Mouse (Mus musculus) natural killer cell, adult 2 months (primary cell): ENCODE measurements at regions not wholly inside any gene's neighbourhood (a gene's known extent, or its start where the extent isn't known, plus 50 kb on each side); places are given as distances from the start of the nearest gene placed in this dataset.

ENCODE experiments used
- DNase-seq, 2 experiments: peaks; one replicate each; pipeline ENCODE4 v3.0.0; 2022; ENCODE audit warnings: low spot score in 2 of 2

DNA sequence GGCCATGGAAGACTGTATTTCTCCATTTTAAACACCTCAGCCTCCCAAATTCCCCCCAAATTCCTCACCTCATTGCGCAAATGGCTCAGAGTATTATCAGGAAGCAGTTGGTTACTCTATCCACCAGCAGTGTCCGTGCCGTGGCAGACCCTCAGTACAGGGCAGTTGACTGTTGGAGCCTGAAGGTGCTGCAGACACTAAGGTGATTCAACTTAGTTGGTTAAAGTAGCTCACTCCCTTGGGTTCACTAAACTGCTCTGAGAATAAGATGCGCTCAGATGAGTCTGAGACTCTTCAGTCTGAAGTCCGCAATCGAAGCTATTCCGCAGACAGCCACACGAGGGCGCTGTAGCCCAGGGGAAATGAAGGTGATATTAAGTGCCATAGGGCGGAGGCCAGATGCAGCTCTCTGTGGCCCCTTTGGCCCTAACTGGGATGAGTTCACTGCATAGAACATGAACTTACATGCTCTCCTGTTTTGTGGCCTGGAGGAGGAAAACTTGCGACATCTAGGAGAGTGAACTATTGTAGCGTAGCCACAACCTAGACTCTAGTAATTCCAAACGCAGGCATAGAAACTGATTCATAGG is 62.9 kb downstream of the Amer3 start:
- peak; percentile 4 to 16 for DNase-seq

DNA sequence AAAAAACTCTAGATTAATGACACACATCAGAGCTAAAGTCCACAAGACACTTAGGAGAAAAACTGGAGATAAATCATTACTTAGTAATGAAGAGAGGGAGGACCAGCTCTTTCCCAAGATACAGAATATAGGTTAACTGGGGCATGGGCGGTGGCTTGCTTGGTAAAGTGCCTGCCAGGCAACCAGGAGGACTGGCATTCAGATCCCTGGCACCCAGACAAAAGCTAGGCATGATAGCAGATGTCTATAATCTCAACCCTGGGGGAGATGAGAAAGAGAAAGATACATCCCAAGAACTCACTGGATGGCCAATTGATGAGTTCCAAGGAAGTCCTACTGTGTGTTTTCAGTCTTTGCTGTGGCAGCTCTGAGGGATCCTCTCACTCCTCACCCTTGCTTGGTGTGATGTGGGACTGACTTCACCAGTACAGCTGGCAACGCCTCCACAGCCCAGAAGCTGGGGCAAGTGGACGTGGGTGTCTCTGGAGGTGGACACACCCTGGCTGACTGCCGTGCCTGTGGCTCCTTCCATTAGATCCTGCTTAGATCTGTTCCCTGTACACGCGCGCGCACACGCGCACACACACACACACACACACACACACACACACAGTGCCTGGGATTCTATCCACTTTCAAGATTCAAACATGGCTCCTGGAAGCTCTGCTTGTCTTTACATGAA is 74.6 kb downstream of the Amer3 start:
- DNase-seq = no peak

DNA sequence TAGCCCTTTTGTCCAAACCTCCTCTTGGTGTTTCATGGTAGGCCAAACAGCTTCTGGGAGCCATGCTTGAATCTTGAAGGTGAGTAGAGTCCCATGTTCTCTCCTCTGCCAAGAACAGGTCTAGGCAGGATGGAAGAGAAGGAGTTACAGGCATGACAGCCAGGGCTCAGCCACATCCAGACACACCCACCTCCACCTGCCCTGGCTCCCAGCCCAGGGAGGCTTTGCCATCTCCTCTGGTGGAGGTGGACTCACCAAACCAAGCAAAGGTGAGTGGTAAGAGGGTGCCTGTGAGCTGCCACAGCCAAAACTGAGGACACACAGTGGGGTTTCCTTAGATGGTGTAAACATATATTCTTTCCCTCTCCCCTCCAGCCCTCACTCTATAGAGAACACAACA is 78.0 kb downstream of the Amer3 start:
- no peak for DNase-seq

DNA sequence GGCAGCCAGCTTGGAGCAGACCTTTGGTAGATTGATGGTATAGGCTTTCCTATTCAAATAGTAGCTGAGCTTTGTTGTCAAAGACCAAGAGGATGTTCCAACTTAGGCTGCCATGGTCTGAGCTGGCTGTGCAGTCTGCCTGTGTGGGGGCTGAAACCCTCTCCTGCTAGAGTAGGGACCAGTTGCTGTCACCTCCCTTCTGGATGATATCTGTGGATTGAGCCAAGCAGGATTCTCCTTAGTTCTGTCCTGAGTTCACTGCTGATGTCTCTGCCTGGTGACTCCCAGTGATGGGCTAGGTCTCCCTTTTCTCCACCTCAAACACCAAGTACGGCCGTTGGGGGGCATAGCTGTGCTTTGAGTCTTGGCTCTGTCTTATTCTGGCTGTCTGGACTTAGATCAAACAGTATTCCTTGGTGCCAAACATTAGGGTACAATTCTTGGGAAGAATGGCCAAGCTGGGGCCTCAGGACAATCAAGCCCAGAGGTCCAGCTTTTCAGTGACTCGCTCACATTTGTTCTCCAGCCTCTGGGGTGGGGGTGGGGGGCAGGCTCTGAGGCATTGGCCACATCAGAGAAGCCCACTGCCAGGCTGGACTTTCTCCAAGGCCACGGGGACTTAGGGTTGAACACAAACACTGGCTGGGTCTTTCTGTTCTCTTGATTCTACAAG is 84.6 kb downstream of the Amer3 start:
- no peak for DNase-seq

DNA sequence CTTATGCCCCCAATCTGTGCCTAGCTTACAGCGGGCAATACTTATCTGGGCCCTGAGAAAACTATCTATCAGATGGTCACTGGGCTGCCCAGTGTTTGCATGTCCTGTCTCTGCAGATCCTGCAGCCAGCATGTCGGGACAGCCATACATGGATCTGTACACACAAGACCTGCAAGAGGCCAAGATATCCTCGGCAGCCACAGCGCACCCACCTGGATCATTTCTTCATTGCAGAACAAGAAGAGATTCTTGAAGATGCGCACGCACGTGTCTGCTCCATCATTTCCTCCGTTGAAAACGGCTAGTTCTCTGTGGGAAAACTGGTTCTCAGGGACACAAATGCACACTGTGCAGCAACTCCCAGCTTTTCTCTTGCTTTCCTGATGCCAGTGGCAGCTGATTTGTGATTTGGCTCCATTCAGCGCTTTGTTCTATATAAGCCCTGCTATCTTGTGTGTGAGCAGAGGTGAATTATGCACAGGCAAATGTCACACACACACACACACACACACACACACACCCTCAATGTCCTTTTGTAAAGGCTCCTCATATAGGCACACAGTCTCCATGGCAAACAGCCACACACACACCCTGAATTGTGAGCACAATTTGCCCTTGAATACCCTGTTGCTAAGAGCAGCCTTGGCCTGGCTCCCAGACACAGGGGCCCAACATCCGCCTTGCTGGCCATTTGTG is 85.5 kb downstream of the Amer3 start:
- no peak for DNase-seq

DNA sequence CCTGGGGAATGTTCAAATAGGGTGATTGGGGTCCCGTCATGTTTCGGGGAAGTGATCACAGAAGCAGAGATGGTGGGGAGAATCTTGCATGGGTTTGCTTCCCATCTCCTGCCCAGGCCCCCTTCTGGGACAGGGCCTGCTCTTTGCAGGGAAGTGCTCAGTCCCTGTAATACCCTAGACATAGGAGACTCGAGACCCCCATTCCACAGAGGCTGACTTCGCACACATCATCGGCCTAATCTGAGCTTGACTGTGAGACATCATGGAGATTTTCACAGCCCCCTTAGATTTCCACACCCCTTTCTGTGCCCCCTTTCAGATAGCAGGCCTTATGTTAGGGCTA is 86.0 kb downstream of the Amer3 start:
- no peak for DNase-seq

DNA sequence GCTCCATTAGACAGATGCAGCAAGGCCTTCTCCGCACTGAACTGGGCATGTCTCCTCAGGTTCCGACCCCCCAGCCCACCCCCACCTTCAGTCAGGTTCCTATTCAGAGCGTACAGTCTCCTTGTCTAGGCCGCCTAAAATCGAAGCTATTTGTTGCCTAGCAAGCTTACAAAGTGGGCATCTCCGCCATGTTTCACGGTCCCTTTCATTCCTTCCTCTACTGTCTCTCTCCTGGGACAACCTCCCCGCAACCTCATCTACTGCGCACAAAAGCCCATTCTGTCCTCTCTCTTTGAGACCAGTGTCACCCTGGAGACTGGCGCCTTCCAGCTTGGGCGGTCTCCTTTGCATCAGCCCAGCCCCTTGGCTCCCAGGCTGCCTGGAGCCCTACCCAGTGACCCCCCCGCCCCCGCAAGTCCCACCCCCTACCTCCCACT is 86.8 kb downstream of the Amer3 start:
- DNase-seq = no peak

DNA sequence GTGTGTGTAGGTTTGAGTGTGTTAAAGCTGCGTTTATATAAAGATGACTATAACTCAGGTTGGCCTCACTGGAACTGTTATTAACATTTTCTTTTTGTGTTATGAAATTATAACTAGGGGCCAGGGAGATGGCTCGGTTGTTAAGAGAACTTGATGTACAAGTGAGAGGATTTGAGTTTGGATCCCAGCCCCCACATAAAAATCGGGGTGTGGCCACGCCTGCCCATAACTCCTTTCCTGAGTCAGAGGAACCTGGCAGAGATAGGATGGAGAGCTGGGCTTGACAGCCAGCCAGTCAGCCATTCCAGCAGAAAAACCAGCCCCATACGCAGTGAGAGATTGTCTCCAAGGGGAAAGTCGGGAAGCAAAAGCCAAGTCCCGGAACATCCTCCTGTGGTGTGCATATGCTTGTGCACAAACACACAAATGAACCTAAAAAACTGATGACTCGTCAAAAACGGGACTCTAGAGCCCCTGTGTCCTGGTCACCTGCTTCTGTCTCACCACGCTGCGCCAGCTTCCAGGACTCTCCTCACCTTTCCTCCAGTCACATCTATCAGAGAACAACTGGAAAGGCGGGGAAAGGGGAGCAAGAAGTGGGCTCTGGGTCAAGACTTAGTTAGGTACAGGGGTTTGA is 97.8 kb downstream of the Amer3 start:
- DNase-seq = no peak

DNA sequence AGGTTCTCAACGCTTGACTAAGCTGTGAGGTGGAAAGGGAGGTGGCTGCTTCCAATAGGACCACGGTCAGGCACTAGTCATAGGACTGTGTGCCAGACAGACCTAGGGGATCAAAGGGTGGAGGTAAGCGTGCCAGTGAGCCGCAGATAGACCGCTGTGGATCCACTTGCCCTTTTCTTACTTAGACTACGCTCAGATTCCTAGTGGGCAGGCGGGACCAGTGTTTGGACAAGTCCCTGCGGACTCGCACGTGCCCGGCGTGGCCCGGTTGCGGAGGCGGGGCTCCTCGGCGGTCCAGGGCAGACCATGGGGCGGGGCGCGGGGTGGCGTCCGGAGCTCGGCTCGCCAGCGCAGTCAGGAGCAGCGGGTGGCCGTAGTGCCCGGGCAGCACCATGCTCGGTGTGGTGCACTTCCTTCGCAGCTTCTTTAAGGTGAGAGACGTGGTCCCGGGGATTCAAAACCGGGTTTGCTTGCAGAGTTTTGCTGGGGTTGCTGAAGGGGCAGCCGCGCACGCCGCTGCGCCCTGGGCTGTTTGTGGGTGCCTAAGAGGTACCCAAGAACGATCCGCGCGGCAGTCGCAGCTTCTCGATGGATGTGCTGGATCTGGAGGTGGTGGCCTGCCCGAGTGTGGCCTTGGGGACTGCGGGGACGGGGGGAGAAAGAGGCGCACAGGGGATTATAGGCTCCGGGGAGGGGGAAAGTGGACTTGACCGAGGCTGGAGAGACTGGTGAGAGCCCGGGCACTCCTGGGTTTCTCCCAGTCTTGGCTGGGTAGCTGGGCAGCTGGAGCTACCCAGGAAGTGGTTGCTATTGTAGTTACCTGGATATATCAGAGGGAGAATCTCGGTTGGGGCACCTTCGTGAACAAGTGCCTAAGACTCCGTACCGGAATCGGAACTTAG is 98.6 kb downstream of the Amer3 start:
- no peak for DNase-seq

DNA sequence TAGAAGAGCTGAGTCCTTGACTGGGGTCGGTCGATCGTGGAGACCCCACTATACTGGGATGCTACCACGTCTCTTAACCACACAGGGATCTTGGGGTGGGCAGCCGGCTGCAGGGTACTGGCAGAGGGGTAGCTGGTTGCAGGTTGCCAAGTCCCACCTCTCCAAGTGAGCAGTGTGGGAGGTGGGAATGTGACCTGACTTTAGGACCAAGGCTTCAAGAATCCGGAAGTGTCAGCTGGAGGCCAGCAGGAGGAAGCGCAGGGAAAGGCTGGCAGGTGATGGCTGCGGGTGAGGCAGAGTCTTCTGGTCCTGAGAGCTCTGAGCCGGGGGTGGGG is 99.2 kb downstream of the Amer3 start:
- no peak for DNase-seq

DNA sequence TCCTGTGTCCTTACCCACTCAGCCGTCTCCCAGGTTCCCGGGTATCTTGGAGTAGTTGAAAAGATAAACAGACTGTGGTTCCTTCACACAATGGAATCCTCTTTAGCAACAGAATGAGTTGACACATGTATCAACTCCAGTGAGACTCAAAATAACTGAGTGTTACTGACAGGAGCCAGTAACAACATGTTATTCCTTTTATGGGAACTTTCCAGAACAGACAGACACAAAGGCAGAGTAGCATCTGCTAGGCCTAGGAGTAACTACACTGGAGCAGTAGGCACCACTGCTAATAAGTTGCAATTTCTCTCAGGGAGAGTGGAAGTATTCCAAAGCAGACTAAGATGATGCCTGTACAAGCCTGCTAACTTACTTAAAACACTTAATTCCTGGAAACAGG is 107.1 kb downstream of the Amer3 start:
- no peak for DNase-seq

DNA sequence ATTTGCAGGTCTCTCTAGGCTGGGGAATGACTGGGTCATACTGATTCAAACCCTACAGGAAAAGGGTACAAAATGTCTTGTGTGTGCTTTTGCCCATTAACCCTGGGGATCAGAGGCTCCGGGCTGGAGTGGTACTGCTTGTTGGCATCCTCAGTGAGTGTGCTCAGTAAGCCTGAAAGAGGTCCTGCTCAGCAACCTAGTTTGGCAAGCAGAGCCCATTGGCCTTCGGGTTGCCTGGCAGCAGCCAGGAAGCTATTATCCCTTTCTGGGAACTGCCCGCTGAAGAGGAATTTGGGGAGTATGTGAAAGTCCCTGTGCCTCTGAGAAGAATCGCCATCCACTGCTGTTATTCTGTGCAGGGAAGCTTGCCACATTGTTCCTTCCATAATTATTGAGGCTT is 117.1 kb downstream of the Amer3 start:
- DNase-seq = no peak

DNA sequence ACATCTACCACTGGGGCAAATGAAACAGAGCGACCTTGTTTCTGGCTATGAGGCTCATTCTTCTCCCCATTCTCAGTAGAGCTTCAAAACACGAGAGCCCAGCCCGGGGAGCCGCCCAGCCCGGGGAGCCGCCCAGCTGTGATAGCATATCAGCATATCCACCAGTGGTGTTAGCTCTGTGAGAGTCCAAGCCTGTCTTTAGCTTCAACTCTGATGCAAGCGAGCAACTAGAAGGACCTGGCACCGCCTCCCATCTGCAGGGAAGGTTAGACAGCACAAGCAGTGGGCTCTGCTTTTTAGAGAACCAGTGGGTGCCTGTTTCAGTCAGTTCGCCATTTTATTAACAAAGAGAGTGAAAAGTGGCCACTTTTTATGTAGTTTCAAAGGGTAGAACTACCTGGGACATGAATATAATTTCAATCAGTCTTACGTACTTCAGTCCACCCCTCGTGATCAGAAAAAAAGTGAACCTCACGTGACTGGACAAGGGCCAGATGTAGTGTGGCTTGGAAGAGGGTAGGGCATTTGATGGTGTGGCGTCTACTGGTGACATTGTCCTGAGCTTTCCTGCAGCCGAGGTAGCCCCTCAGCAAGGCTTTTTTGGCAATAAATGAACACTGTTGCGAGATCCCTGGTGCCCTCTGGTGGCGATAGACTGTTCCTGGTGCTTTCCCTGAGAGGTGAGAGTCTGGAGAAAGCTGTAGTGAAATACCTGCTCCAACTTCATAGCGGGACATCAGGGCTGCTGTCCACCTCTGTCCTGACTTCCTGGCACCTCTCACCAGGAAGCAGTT is 121.0 kb downstream of the Amer3 start:
- peak in 1 of 2 experiments; percentile 8 for DNase-seq

DNA sequence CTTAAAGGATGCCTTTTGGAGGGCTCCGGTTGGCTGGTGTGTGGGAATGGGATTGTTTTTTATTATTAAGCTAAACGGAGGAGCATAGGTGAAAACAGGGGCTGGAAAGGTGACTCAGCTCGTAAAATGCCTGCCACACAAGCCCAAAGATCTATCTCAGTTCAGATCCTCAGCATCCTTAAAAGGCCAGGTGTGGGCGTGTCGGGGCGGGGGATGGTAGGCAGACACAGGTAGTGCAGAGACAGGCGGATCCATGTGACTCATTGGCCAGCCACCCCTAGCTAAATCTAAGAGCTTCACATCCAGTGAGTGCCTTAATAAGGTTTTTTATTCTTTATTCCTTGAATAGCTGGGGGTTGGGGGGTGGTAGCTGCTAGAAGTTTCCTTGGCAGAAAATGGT is 122.0 kb downstream of the Amer3 start:
- DNase-seq = no peak

DNA sequence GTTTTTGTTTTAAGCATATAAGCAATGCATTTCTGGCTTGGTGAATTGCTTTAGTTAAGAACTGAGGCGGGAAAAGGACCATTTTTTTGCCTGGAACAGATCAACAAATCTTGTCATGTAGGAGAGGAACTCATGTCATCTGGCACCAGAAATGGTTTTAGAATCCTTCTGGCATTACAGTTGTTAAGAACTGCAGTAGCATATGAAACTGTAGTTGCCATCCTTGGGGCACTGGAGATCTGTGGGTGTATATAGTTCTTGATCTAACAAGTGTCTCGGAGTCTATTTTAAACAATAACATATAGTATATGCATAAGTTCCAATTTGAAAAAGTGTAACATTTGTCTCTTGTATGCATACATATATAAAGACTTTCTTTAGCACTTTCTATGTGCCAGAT is 129.6 kb downstream of the Amer3 start:
- no peak for DNase-seq

DNA sequence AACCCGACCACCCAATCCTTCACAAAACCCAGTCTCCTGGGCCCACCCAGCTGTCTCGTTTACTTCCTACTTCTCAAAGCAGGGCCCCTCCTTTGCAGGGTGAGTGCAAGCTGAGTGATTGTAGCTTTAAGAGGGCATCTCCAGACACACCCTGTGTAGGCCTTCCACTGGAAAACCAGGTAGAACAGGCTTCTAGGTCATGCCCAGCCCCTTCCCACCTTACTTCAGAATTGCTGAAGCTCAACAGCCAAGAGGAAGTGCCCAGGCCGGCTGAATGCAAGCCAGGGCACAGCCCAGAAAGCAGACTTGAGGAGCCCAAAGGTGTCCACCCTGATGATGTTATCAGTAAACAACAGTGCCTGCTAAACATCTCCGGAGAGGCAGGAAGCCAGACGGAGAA is 120.2 kb downstream of the Fam168b start:
- DNase-seq = no peak

DNA sequence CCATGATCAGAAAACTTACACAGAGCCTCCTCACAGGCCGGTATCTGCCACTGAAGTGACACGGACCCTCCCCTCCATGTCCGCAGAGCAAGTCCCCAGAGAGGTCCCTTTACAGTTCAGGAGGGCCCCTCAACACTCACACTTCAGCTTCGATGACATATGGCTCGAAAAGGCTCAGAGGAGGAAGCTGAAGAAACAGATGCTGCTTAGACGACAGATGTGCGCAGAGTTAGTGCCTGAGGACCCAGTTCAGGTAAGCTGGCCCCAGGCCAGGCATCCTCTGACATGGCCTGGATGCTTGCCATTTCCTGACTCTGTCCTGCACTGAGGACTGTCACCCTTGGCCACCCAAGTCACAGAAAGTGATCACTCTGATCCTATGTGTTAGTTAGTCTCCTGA is 110.7 kb downstream of the Fam168b start:
- no peak for DNase-seq

DNA sequence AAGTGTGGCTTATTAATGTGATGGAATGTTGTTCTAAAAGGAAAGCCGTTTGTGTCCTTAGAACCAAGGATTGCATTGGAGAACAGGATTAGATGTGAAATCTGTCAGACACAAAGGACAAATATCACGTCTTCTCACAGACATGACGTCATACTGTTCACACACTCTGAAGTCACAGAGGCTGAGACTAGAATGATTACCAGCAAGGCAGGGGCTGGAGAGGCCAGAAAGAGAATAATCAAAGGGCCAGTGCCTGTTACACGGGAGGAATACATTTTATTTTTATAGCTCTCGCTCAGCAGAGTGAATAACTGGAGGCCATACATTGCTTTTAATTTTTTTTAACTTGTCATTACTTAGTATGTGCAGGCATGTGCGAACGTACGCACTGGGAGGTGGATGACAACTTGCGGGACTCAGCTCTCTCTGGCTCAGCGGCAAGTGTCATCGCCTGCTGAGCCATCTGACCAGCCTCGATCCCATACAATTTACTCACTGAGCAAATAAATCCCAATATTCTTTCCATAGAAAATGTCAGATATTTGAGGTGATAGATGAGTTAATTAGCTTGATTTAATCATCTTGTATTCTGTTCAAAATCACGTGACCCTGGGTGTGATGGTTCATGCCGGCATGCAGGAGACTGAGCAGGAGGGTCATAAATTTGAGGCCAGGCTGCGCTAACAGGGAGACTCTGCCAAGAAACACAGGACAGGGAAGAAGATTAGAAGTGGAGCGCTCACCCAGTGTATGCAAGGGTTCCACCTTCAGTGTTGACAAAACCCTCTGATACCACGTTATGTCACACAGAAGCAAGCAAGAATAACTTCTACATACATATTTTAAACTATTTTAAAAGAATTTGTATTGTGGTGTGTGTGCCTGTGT is 109.6 kb downstream of the Fam168b start:
- no peak for DNase-seq

DNA sequence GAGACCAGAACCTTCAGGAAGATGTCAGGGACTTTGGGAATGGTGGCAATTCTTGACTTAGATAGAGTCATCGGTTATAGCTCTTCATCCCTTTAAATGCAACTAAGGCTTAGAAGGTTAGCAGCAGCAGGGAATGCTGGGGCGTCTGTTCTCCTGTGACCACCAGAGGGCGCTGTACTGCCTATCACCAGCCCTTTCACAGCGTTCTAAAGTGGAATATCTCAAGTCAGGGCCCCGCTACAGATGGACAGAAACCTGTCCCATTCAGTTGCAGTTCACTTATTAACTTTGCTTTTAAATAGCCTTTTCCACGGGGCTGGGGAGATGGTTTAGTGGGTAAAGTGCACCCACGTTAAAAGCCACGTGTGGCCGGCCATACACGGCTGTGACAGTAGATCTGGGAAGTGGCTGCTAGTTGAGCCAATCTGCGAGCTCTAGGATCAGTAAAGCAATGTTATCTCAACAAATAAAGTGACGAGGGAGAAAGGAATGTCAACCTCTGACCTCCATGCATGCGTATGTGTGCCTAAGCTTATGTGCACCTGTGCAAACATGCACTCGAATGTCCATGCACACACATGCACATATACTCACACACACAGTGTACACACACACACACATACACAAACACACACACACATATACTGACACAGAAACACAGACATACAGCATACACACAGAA is 104.3 kb downstream of the Fam168b start:
- DNase-seq = peak; percentile 25 to 58
